Mouse (Mus musculus) hindbrain, embryonic 10.5 days (tissue): Measurements from ENCODE around the gene Aldoc. TPM values are rescaled to one million over a fixed set of nuclear protein-coding genes. Genes with fewer than 3 reads are reported as not detected.

Experiments used
- DNase-seq: peaks from one replicate; pipeline ENCODE4 v3.0.0-alpha.2; 2017; ENCODE audit warnings: low spot score
- H3K27ac ChIP-seq: fragments of 300-500 bp; sonication (generic); 2 replicates; pipeline ENCODE4 v1.5.1; 2016; ENCODE audit warnings: mild to moderate bottlenecking, moderate library complexity
- H3K27me3 ChIP-seq: fragments of 300-500 bp; sonication (generic); 2 replicates; pipeline ENCODE4 v1.6.1; 2016; ENCODE audit warnings: mild to moderate bottlenecking; ENCODE audit not compliant: poor library complexity, insufficient read depth, severe bottlenecking
- H3K36me3 ChIP-seq: fragments of 300-500 bp; sonication (generic); 2 replicates; pipeline ENCODE4 v1.6.1; 2016; ENCODE audit warnings: mild to moderate bottlenecking, moderate library complexity
- H3K4me1 ChIP-seq: fragments of 300-500 bp; sonication (generic); replicated peaks from 2 replicates; pipeline ENCODE4 v1.6.1; 2016; ENCODE audit warnings: mild to moderate bottlenecking
- H3K4me3 ChIP-seq: fragments of 300-500 bp; sonication (generic); 2 replicates; pipeline ENCODE4 v1.5.1; 2016; ENCODE audit warnings: mild to moderate bottlenecking, moderate library complexity
- H3K9me3 ChIP-seq: fragments of 300-500 bp; sonication (generic); 2 replicates; pipeline ENCODE4 v1.6.1; 2016; ENCODE audit warnings: mild to moderate bottlenecking, moderate library complexity
- WGBS: fragments of 180-500 bp; shearing (Covaris S2); methylation state at CpG from one replicate; pipeline ENCODE4 v1.1.7; 2016; 5-methylcytosine and 5-hydroxymethylcytosine counted together
- polyA plus RNA-seq: library from polyadenylated mRNA; unstranded; fragments of >200 nt; fragmentation: Nextera tagmentation; extraction: Ambion mirVana; gene quantifications from 2 replicates; pipeline ENCODE4 v1.2.1, GENCODE M21; 2016

Gene Aldoc
- polyA plus RNA-seq, 1 experiment from 2014 or later, result 2.5 TPM

- Histone ChIP-seq H3K4me3 (no peak overlapping the region), H3K4me1 (peaks cover 25% of the 10 kb centered on the region), H3K36me3 (no peaks in the 10 kb centered on the region), H3K9me3 (no peaks in the 10 kb centered on the region), H3K27ac (no peak overlapping the region), H3K27me3 (peaks cover 4% of the 10 kb centered on the region; the same call in 1 of the 2 replicates)
- no peak for DNase-seq
- 80% methylated on average over 8 of the region's 8 CpGs for WGBS
These were observed 51.4 kb downstream of the Aldoc start for GRCm38 (mm10) chr11:78374147-78374546.

Other genes with a start within 250 kb of the Aldoc start
- 40.6 and 41.4 TPM in 2 replicates for gene Eral1, start 242.6 kb upstream of the Aldoc start, polyA plus RNA-seq
- 29.2 and 33.8 TPM in 2 replicates for gene Fam222b, start 228.3 kb upstream of the Aldoc start, polyA plus RNA-seq
- 124 and 163 TPM in 2 replicates for gene Traf4, start 157.4 kb upstream of the Aldoc start, polyA plus RNA-seq
- gene Nek8, start 146.3 kb upstream of the Aldoc start, polyA plus RNA-seq, result 11.3 and 12.1 TPM in 2 replicates
- 7.0 and 8.9 TPM in 2 replicates for gene Tlcd1, start 146.3 kb upstream of the Aldoc start, polyA plus RNA-seq
- gene Rpl23a, start 139.4 kb upstream of the Aldoc start, polyA plus RNA-seq, result 1,007 and 1,099 TPM in 2 replicates
- 71.8 and 80.5 TPM in 2 replicates for gene Rab34, start 134.5 kb upstream of the Aldoc start, polyA plus RNA-seq
- 1.6 and 1.8 TPM in 2 replicates for gene Proca1, start 129.6 kb upstream of the Aldoc start, polyA plus RNA-seq
- gene Sdf2, start 77.2 kb upstream of the Aldoc start, polyA plus RNA-seq, result 53.6 and 63.8 TPM in 2 replicates
- 35.0 and 36.3 TPM in 2 replicates for gene Supt6, start 77.0 kb upstream of the Aldoc start, polyA plus RNA-seq
- gene 2610507B11Rik, start 61.2 kb upstream of the Aldoc start, polyA plus RNA-seq, result 53.2 and 65.6 TPM in 2 replicates
- gene BC030499, start 32.1 kb upstream of the Aldoc start, polyA plus RNA-seq, result 0.52 and 0.93 TPM in 2 replicates
- 53.2 and 62.7 TPM in 2 replicates for gene Spag5, start 21.4 kb upstream of the Aldoc start, polyA plus RNA-seq
- 74.6 and 82.9 TPM in 2 replicates for gene Pigs, start 5.4 kb downstream of the Aldoc start, polyA plus RNA-seq
- 59.1 and 76.7 TPM in 2 replicates for gene Unc119, start 20.5 kb downstream of the Aldoc start, polyA plus RNA-seq
- not detected in 2 replicates for gene Foxn1, start 63.6 kb downstream of the Aldoc start, polyA plus RNA-seq
- not detected in 2 replicates for gene Slc13a2, start 99.2 kb downstream of the Aldoc start, polyA plus RNA-seq
- gene Slc46a1, start 142.7 kb downstream of the Aldoc start, polyA plus RNA-seq, result 20.2 and 21.1 TPM in 2 replicates
- 11.2 and 20.8 TPM in 2 replicates for gene Sarm1, start 174.8 kb downstream of the Aldoc start, polyA plus RNA-seq
- gene Vtn, start 176.1 kb downstream of the Aldoc start, polyA plus RNA-seq, result 66.9 and 96.6 TPM in 2 replicates
- not detected in 2 replicates for gene Sebox, start 180.5 kb downstream of the Aldoc start, polyA plus RNA-seq
- 84.0 and 86.4 TPM in 2 replicates for gene Tmem199, start 189.2 kb downstream of the Aldoc start, polyA plus RNA-seq
- gene Poldip2, start 189.2 kb downstream of the Aldoc start, polyA plus RNA-seq, result 135 and 152 TPM in 2 replicates
- 70.4 and 81.6 TPM in 2 replicates for gene Tnfaip1, start 213.4 kb downstream of the Aldoc start, polyA plus RNA-seq
- 89.2 and 94.2 TPM in 2 replicates for gene Ift20, start 213.4 kb downstream of the Aldoc start, polyA plus RNA-seq
- 86.5 and 94.5 TPM in 2 replicates for gene Tmem97, start 227.8 kb downstream of the Aldoc start, polyA plus RNA-seq